Mouse (Mus musculus): ENCODE results near the gene Col6a4. TPM values are rescaled to one million over a fixed set of nuclear protein-coding genes. Genes with fewer than 3 reads are reported as not detected.
A peak's percentile ranks its signal among the peaks of the same experiment; 100 is the strongest.

Col6a4 gene
- polyA plus RNA-seq, 1 experiment from 2014 or later = 1.4 TPM

GRCm38 (mm10) chr9:106112770-106113423 is 16.3 kb upstream of the Col6a4 start:
- WGBS = 32% methylated on average over 10 of the region's 10 CpGs

GRCm38 (mm10) chr9:106106241-106106640 is 9.7 kb upstream of the Col6a4 start:
- H3K27ac ChIP-seq (replicated peaks) = no peak overlapping the region
- H3K4me2 ChIP-seq = no peak overlapping the region
- WGBS = 79% methylated on average over 9 of the region's 9 CpGs
- no peak for ATAC-seq (ENCODE audit: low FRiP score, low read depth)
- no peaks in the 10 kb centered on the region for H3K36me3 ChIP-seq
- H3K27me3 ChIP-seq = no peaks in the 10 kb centered on the region
- H3K9ac ChIP-seq = no peak overlapping the region
- H3K4me1 ChIP-seq (replicated peaks) = no peaks in the 10 kb centered on the region
- no peak overlapping the region for H3K4me3 ChIP-seq
- H3K9me3 ChIP-seq = 0 out of 2 replicates have a peak, but pooled peaks cover 2% of the 10 kb centered on the region

More at GRCm38 (mm10) chr9:106112770-106113423, 16.3 kb upstream of the Col6a4 start:
- H3K4me1 ChIP-seq (replicated peaks) = peaks cover 7% of the 10 kb centered on the region; the same call in 1 of the 2 replicates
- no peak overlapping the region for H3K4me2 ChIP-seq
- no peak overlapping the region for H3K9ac ChIP-seq
- peak overlapping the region; percentile 17; the same call in 1 of the 2 replicates for H3K27ac ChIP-seq (replicated peaks)
- H3K9me3 ChIP-seq = 0 out of 2 replicates have a peak, but pooled peaks cover 2% of the 10 kb centered on the region
- H3K4me3 ChIP-seq = no peak overlapping the region
- no peaks in the 10 kb centered on the region for H3K27me3 ChIP-seq
- peak; percentile 56; the same call in 1 of the 2 replicates for ATAC-seq (ENCODE audit: low FRiP score, low read depth)
- no peaks in the 10 kb centered on the region for H3K36me3 ChIP-seq

GRCm38 (mm10) chr9:106104401-106104800 is 7.8 kb upstream of the Col6a4 start:
- H3K4me2 ChIP-seq = no peak overlapping the region
- 55% methylated on average over 7 of the region's 7 CpGs for WGBS
- H3K4me1 ChIP-seq (replicated peaks) = peaks cover 6% of the 10 kb centered on the region; the same call in 1 of the 2 replicates
- H3K27ac ChIP-seq (replicated peaks) = no peak overlapping the region
- H3K4me3 ChIP-seq = no peak overlapping the region
- H3K27me3 ChIP-seq = no peaks in the 10 kb centered on the region
- H3K9me3 ChIP-seq = 0 out of 2 replicates have a peak, but pooled peaks cover 2% of the 10 kb centered on the region
- H3K9ac ChIP-seq = no peak overlapping the region
- ATAC-seq (ENCODE audit: low FRiP score, low read depth) = no peak
- no peaks in the 10 kb centered on the region for H3K36me3 ChIP-seq

GRCm38 (mm10) chr9:106101166-106101565 is 4.6 kb upstream of the Col6a4 start:
- no peak overlapping the region for H3K27ac ChIP-seq (replicated peaks)
- peaks cover 6% of the 10 kb centered on the region; the same call in 1 of the 2 replicates for H3K4me1 ChIP-seq (replicated peaks)
- no peak for ATAC-seq (ENCODE audit: low FRiP score, low read depth)
- no peaks in the 10 kb centered on the region for H3K9me3 ChIP-seq
- H3K4me3 ChIP-seq = no peak overlapping the region
- H3K9ac ChIP-seq = no peak overlapping the region
- H3K27me3 ChIP-seq = no peaks in the 10 kb centered on the region
- H3K4me2 ChIP-seq = no peak overlapping the region
- no peaks in the 10 kb centered on the region for H3K36me3 ChIP-seq
- 69% methylated on average over 5 of the region's 5 CpGs for WGBS

- H3K4me3 ChIP-seq = no peak overlapping the region
- H3K4me1 ChIP-seq (replicated peaks) = peaks cover 6% of the 10 kb centered on the region; the same call in 1 of the 2 replicates
- 68% methylated on average over 9 of the region's 9 CpGs for WGBS
- H3K27me3 ChIP-seq = no peaks in the 10 kb centered on the region
- H3K36me3 ChIP-seq = no peaks in the 10 kb centered on the region
- no peak for ATAC-seq (ENCODE audit: low FRiP score, low read depth)
- no peak overlapping the region for H3K4me2 ChIP-seq
- H3K9me3 ChIP-seq = no peaks in the 10 kb centered on the region
- no peak overlapping the region for H3K9ac ChIP-seq
- no peak overlapping the region for H3K27ac ChIP-seq (replicated peaks)
Observed at GRCm38 (mm10) chr9:106100262-106100661, 3.7 kb upstream of the Col6a4 start.

GRCm38 (mm10) chr9:106099379-106100021 is 2.9 kb upstream of the Col6a4 start:
- 74% methylated on average over 22 of the region's 22 CpGs for WGBS
- no peak for ATAC-seq (ENCODE audit: low FRiP score, low read depth)

GRCm38 (mm10) chr9:106081528-106081927 is 15.1 kb downstream of the Col6a4 start:
- Histone ChIP-seq H3K9ac (no peak overlapping the region), H3K4me2 (no peak overlapping the region), H3K36me3 (no peaks in the 10 kb centered on the region), H3K9me3 (no peaks in the 10 kb centered on the region), H3K4me1 (replicated peaks) (no peaks in the 10 kb centered on the region), H3K27ac (replicated peaks) (no peak overlapping the region), H3K27me3 (no peaks in the 10 kb centered on the region), H3K4me3 (no peak overlapping the region)
- WGBS = 92% methylated on average over 5 of the region's 5 CpGs
- ATAC-seq (ENCODE audit: low FRiP score, low read depth) = no peak

More at GRCm38 (mm10) chr9:106099379-106100021, 2.9 kb upstream of the Col6a4 start:
- no peaks in the 10 kb centered on the region for H3K27me3 ChIP-seq
- H3K4me2 ChIP-seq = peak overlapping the region; percentile 27
- peaks cover 6% of the 10 kb centered on the region; the same call in 1 of the 2 replicates for H3K4me1 ChIP-seq (replicated peaks)
- no peak overlapping the region for H3K27ac ChIP-seq (replicated peaks)
- H3K9me3 ChIP-seq = no peaks in the 10 kb centered on the region
- no peaks in the 10 kb centered on the region for H3K36me3 ChIP-seq
- H3K9ac ChIP-seq = no peak overlapping the region
- H3K4me3 ChIP-seq = no peak overlapping the region

GRCm38 (mm10) chr9:106080261-106081033 is 16.1 kb downstream of the Col6a4 start:
- Histone ChIP-seq H3K4me2 (no peak overlapping the region), H3K36me3 (no peaks in the 10 kb centered on the region), H3K27me3 (no peaks in the 10 kb centered on the region), H3K9me3 (no peaks in the 10 kb centered on the region), H3K9ac (no peak overlapping the region), H3K27ac (replicated peaks) (no peak overlapping the region), H3K4me1 (replicated peaks) (no peaks in the 10 kb centered on the region), H3K4me3 (no peak overlapping the region)
- WGBS = 59% methylated on average over 12 of the region's 12 CpGs
- no peak for ATAC-seq (ENCODE audit: low FRiP score, low read depth)

- H3K27me3 ChIP-seq = no peaks in the 10 kb centered on the region
- H3K36me3 ChIP-seq = no peaks in the 10 kb centered on the region
- H3K9ac ChIP-seq = no peak overlapping the region
- 91% methylated on average over 3 of the region's 3 CpGs for WGBS
- no peak overlapping the region for H3K4me3 ChIP-seq
- no peak for ATAC-seq (ENCODE audit: low FRiP score, low read depth)
- H3K9me3 ChIP-seq = no peaks in the 10 kb centered on the region
- H3K27ac ChIP-seq (replicated peaks) = no peak overlapping the region
- no peak overlapping the region for H3K4me2 ChIP-seq
- H3K4me1 ChIP-seq (replicated peaks) = no peaks in the 10 kb centered on the region
Observed at GRCm38 (mm10) chr9:106077953-106078352, 18.6 kb downstream of the Col6a4 start.

- no peaks in the 10 kb centered on the region for H3K4me1 ChIP-seq (replicated peaks)
- H3K27ac ChIP-seq (replicated peaks) = no peak overlapping the region
- H3K4me2 ChIP-seq = no peak overlapping the region
- no peaks in the 10 kb centered on the region for H3K27me3 ChIP-seq
- H3K9ac ChIP-seq = no peak overlapping the region
- H3K36me3 ChIP-seq = no peaks in the 10 kb centered on the region
- 81% methylated on average over 5 of the region's 5 CpGs for WGBS
- ATAC-seq (ENCODE audit: low FRiP score, low read depth) = no peak
- no peak overlapping the region for H3K4me3 ChIP-seq
- no peaks in the 10 kb centered on the region for H3K9me3 ChIP-seq
Observed at GRCm38 (mm10) chr9:106076234-106076633, 20.3 kb downstream of the Col6a4 start.

GRCm38 (mm10) chr9:106073956-106074355 is 22.6 kb downstream of the Col6a4 start:
- H3K4me1 ChIP-seq (replicated peaks) = no peaks in the 10 kb centered on the region
- no peaks in the 10 kb centered on the region for H3K9me3 ChIP-seq
- no peak overlapping the region for H3K27ac ChIP-seq (replicated peaks)
- 82% methylated on average over 4 of the region's 4 CpGs for WGBS
- H3K4me2 ChIP-seq = no peak overlapping the region
- no peak overlapping the region for H3K4me3 ChIP-seq
- no peak for ATAC-seq (ENCODE audit: low FRiP score, low read depth)
- no peak overlapping the region for H3K9ac ChIP-seq
- no peaks in the 10 kb centered on the region for H3K36me3 ChIP-seq
- H3K27me3 ChIP-seq = no peaks in the 10 kb centered on the region

GRCm38 (mm10) chr9:106071651-106072050 is 24.9 kb downstream of the Col6a4 start:
- Histone ChIP-seq H3K4me1 (replicated peaks) (no peaks in the 10 kb centered on the region), H3K27ac (replicated peaks) (no peak overlapping the region), H3K36me3 (no peaks in the 10 kb centered on the region), H3K4me2 (no peak overlapping the region), H3K9me3 (no peaks in the 10 kb centered on the region), H3K27me3 (no peaks in the 10 kb centered on the region), H3K9ac (no peak overlapping the region), H3K4me3 (no peak overlapping the region)
- ATAC-seq (ENCODE audit: low FRiP score, low read depth) = no peak
- 81% methylated on average over 6 of the region's 6 CpGs for WGBS
